Mouse (Mus musculus): ENCODE results near the gene Cnksr3. TPM values are rescaled to one million over a fixed set of nuclear protein-coding genes. Genes with fewer than 3 reads are reported as not detected.

Cnksr3 gene
- total and polyA plus RNA-seq, 3 experiments, result not detected

GRCm38 (mm10) chr10:7189194-7189593 is 22.8 kb downstream of the Cnksr3 start:
- no peaks in the 10 kb centered on the region for H3K4me1 ChIP-seq (ENCODE audit: insufficient read depth, low read depth, low read length)
- no peaks in the 10 kb centered on the region for H3K27me3 ChIP-seq (ENCODE audit: insufficient read depth, low read length)
- H3K9me3 ChIP-seq (replicated peaks), result no peaks in the 10 kb centered on the region
- no peak overlapping the region for H3K4me3 ChIP-seq (ENCODE audit: low read depth, low read length)
- TF ChIP-seq TAL1 (conservative IDR thresholded peaks at IDR 0.05; ENCODE audit: low read depth, low read length) (no peak), GATA1 (IDR thresholded peaks at IDR 0.05; ENCODE audit: borderline replicate concordance, low read length) (no peak), POLR2AphosphoS5 (IDR thresholded peaks at IDR 0.05; ENCODE audit: insufficient replicate concordance, low read depth, low read length) (no peak), CTCF (IDR thresholded peaks at IDR 0.05; ENCODE audit: low read depth, low read length) (no peak), GATA2 (IDR thresholded peaks at IDR 0.05; ENCODE audit: borderline replicate concordance, low read depth, low read length) (no peak)
- DNase-seq (ENCODE audit: low spot score), result no peak
- ATAC-seq (ENCODE audit: extremely low read depth, insufficient number of reproducible peaks, low FRiP score, poor library complexity, severe bottlenecking), result no peak
- no peaks in the 10 kb centered on the region for H3K36me3 ChIP-seq (replicated peaks)

- Histone ChIP-seq H3K9me3 (replicated peaks) (no peaks in the 10 kb centered on the region), H3K4me3 (ENCODE audit: low read depth, low read length) (no peak overlapping the region), H3K27me3 (ENCODE audit: insufficient read depth, low read length) (no peaks in the 10 kb centered on the region), H3K4me1 (ENCODE audit: insufficient read depth, low read depth, low read length) (no peaks in the 10 kb centered on the region), H3K36me3 (replicated peaks) (no peaks in the 10 kb centered on the region)
- DNase-seq (ENCODE audit: low spot score) (no peak), ATAC-seq (ENCODE audit: extremely low read depth, insufficient number of reproducible peaks, low FRiP score, poor library complexity, severe bottlenecking) (no peak)
- TF ChIP-seq TAL1 (conservative IDR thresholded peaks at IDR 0.05; ENCODE audit: low read depth, low read length), result no peak
- no peak for TF ChIP-seq GATA2 (IDR thresholded peaks at IDR 0.05; ENCODE audit: borderline replicate concordance, low read depth, low read length)
- TF ChIP-seq POLR2AphosphoS5 (IDR thresholded peaks at IDR 0.05; ENCODE audit: insufficient replicate concordance, low read depth, low read length), result no peak
- TF ChIP-seq GATA1 (IDR thresholded peaks at IDR 0.05; ENCODE audit: borderline replicate concordance, low read length), result no peak
- no peak for TF ChIP-seq CTCF (IDR thresholded peaks at IDR 0.05; ENCODE audit: low read depth, low read length)
These were observed 24.2 kb downstream of the Cnksr3 start for GRCm38 (mm10) chr10:7187881-7188280.

GRCm38 (mm10) chr10:7186992-7187391 is 25.0 kb downstream of the Cnksr3 start:
- Histone ChIP-seq H3K36me3 (replicated peaks) (no peaks in the 10 kb centered on the region), H3K4me3 (ENCODE audit: low read depth, low read length) (no peak overlapping the region), H3K27me3 (ENCODE audit: insufficient read depth, low read length) (no peaks in the 10 kb centered on the region), H3K9me3 (replicated peaks) (no peaks in the 10 kb centered on the region), H3K4me1 (ENCODE audit: insufficient read depth, low read depth, low read length) (no peaks in the 10 kb centered on the region)
- TF ChIP-seq GATA2 (IDR thresholded peaks at IDR 0.05; ENCODE audit: borderline replicate concordance, low read depth, low read length) (no peak), TAL1 (conservative IDR thresholded peaks at IDR 0.05; ENCODE audit: low read depth, low read length) (no peak), POLR2AphosphoS5 (IDR thresholded peaks at IDR 0.05; ENCODE audit: insufficient replicate concordance, low read depth, low read length) (no peak), CTCF (IDR thresholded peaks at IDR 0.05; ENCODE audit: low read depth, low read length) (no peak)
- no peak for DNase-seq (ENCODE audit: low spot score)
- ATAC-seq (ENCODE audit: extremely low read depth, insufficient number of reproducible peaks, low FRiP score, poor library complexity, severe bottlenecking), result no peak

- no peak for ATAC-seq (ENCODE audit: extremely low read depth, insufficient number of reproducible peaks, low FRiP score, poor library complexity, severe bottlenecking)
- Histone ChIP-seq H3K4me3 (ENCODE audit: low read depth, low read length) (no peak overlapping the region), H3K27me3 (ENCODE audit: insufficient read depth, low read length) (no peaks in the 10 kb centered on the region), H3K4me1 (ENCODE audit: insufficient read depth, low read depth, low read length) (no peaks in the 10 kb centered on the region), H3K36me3 (replicated peaks) (no peaks in the 10 kb centered on the region), H3K9me3 (replicated peaks) (no peaks in the 10 kb centered on the region)
- TF ChIP-seq CTCF (IDR thresholded peaks at IDR 0.05; ENCODE audit: low read depth, low read length), result no peak
- no peak for TF ChIP-seq GATA2 (IDR thresholded peaks at IDR 0.05; ENCODE audit: borderline replicate concordance, low read depth, low read length)
- no peak for TF ChIP-seq GATA1 (IDR thresholded peaks at IDR 0.05; ENCODE audit: borderline replicate concordance, low read length)
- TF ChIP-seq POLR2AphosphoS5 (IDR thresholded peaks at IDR 0.05; ENCODE audit: insufficient replicate concordance, low read depth, low read length), result no peak
- no peak for TF ChIP-seq TAL1 (conservative IDR thresholded peaks at IDR 0.05; ENCODE audit: low read depth, low read length)
- DNase-seq (ENCODE audit: low spot score), result no peak
These were observed 26.0 kb downstream of the Cnksr3 start for GRCm38 (mm10) chr10:7186018-7186417.

- TF ChIP-seq CTCF (IDR thresholded peaks at IDR 0.05; ENCODE audit: low read depth, low read length) (no peak), GATA1 (IDR thresholded peaks at IDR 0.05; ENCODE audit: borderline replicate concordance, low read length) (no peak)
- Histone ChIP-seq H3K4me3 (ENCODE audit: low read depth, low read length) (no peak overlapping the region), H3K9me3 (replicated peaks) (no peaks in the 10 kb centered on the region), H3K36me3 (replicated peaks) (no peaks in the 10 kb centered on the region), H3K4me1 (ENCODE audit: insufficient read depth, low read depth, low read length) (no peaks in the 10 kb centered on the region), H3K27me3 (ENCODE audit: insufficient read depth, low read length) (no peaks in the 10 kb centered on the region)
- no peak for DNase-seq (ENCODE audit: low spot score)
- ATAC-seq (ENCODE audit: extremely low read depth, insufficient number of reproducible peaks, low FRiP score, poor library complexity, severe bottlenecking), result no peak
These were observed 28.8 kb downstream of the Cnksr3 start for GRCm38 (mm10) chr10:7183171-7183631.

- Histone ChIP-seq H3K27me3 (ENCODE audit: insufficient read depth, low read length) (no peaks in the 10 kb centered on the region), H3K4me3 (ENCODE audit: low read depth, low read length) (no peak overlapping the region), H3K9me3 (replicated peaks) (no peaks in the 10 kb centered on the region), H3K4me1 (ENCODE audit: insufficient read depth, low read depth, low read length) (no peaks in the 10 kb centered on the region), H3K36me3 (replicated peaks) (no peaks in the 10 kb centered on the region)
- DNase-seq (ENCODE audit: low spot score) (no peak), ATAC-seq (ENCODE audit: extremely low read depth, insufficient number of reproducible peaks, low FRiP score, poor library complexity, severe bottlenecking) (no peak)
- TF ChIP-seq POLR2AphosphoS5 (IDR thresholded peaks at IDR 0.05; ENCODE audit: insufficient replicate concordance, low read depth, low read length) (no peak), CTCF (IDR thresholded peaks at IDR 0.05; ENCODE audit: low read depth, low read length) (no peak), TAL1 (conservative IDR thresholded peaks at IDR 0.05; ENCODE audit: low read depth, low read length) (no peak), GATA2 (IDR thresholded peaks at IDR 0.05; ENCODE audit: borderline replicate concordance, low read depth, low read length) (no peak), GATA1 (IDR thresholded peaks at IDR 0.05; ENCODE audit: borderline replicate concordance, low read length) (no peak)
These were observed 29.4 kb downstream of the Cnksr3 start for GRCm38 (mm10) chr10:7182555-7183170.

Measured in G1E (cell line).